Mouse (Mus musculus): ENCODE data around the gene Csgalnact2.

The Csgalnact2 gene

GRCm38 (mm10) chr6:118137148-118137547, 1.8 kb downstream of the Csgalnact2 start:
- DNase-seq (ENCODE audit: extremely low spot score, low read depth, low spot score) = no peak

DNA sequence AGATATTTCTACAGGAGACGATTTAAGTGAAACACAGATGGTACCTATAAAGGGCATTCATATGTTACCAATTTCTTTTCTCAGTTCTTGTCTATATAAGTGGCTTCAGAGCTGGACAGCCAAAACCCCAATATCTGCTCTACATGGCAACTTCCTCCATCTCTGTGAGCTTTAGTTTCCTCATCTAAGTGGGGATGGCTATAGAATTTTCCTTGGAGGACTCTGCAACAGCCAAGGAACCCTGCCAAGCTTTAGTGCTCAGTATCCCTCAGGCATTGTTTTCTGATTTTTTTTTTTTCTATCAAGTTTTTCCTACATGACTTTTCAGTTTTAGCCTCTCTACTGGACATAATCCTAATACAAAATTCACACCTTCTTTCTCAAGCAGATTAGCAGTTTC, 4.5 kb downstream of the Csgalnact2 start:
- DNase-seq (ENCODE audit: extremely low spot score, low read depth, low spot score) = no peak

GRCm38 (mm10) chr6:118130022-118130421, 8.9 kb downstream of the Csgalnact2 start:
- DNase-seq (ENCODE audit: extremely low spot score, low read depth, low spot score) = no peak

- no peak for DNase-seq (ENCODE audit: extremely low spot score, low read depth, low spot score)
These were observed 11.0 kb downstream of the Csgalnact2 start for GRCm38 (mm10) chr6:118127827-118128487.

- no peak for DNase-seq (ENCODE audit: extremely low spot score, low read depth, low spot score)
These were observed 11.7 kb downstream of the Csgalnact2 start for GRCm38 (mm10) chr6:118127198-118127597.

- no peak for DNase-seq (ENCODE audit: extremely low spot score, low read depth, low spot score)
These were observed 12.4 kb downstream of the Csgalnact2 start for GRCm38 (mm10) chr6:118126577-118126976.

- DNase-seq (ENCODE audit: extremely low spot score, low read depth, low spot score) = no peak
These were observed 16.2 kb downstream of the Csgalnact2 start for GRCm38 (mm10) chr6:118122767-118123166.

GRCm38 (mm10) chr6:118111810-118112209, 27.1 kb downstream of the Csgalnact2 start:
- DNase-seq (ENCODE audit: extremely low spot score, low read depth, low spot score) = no peak

DNA sequence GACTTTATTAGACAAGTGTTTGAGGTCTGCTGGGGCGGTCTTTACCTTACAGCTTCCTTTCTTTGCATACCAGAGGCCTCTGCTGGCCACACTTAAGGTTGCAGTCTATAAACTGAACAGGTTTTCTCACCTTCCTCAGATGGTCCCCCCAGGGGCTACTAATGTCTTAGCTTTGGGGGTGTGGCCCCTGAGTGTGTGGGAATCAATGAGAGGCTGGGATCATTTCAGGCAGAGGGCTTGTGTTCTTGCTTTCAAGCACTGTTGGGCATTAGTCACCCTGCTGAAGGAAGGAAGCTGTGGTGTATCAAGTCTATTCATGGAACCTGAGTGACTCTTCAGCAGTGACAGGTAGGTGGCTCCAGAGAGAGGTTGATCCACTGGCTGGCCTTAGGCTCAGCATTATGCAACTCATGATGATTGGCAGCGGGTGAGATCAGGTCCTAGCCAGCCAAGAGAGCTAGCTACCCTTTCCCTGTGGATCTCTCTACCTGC, 39.6 kb downstream of the Csgalnact2 start:
- DNase-seq (ENCODE audit: extremely low spot score, low read depth, low spot score) = no peak

- DNase-seq (ENCODE audit: extremely low spot score, low read depth, low spot score) = no peak
These were observed 41.1 kb downstream of the Csgalnact2 start for GRCm38 (mm10) chr6:118097765-118098365.

DNA sequence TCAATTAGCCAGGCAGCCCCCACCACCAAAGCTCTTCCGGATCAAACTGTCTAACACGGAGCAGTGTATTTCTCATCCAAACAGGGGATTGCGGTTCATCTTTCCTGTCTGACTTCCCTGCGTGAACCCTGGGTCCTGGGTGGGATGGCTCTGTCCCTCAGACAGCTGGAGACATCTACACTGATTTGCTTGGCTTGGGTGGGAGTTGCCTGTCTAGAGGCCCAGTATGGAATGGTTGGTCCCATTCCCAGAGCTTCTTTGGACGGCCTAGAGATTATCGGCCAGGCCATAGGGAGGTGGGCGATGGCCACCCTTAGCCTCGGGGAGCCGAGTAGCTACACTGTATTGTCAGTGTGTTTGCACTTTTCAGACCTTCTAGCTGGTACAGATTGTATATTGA, 48.1 kb downstream of the Csgalnact2 start:
- no peak for DNase-seq (ENCODE audit: extremely low spot score, low read depth, low spot score)

DNA sequence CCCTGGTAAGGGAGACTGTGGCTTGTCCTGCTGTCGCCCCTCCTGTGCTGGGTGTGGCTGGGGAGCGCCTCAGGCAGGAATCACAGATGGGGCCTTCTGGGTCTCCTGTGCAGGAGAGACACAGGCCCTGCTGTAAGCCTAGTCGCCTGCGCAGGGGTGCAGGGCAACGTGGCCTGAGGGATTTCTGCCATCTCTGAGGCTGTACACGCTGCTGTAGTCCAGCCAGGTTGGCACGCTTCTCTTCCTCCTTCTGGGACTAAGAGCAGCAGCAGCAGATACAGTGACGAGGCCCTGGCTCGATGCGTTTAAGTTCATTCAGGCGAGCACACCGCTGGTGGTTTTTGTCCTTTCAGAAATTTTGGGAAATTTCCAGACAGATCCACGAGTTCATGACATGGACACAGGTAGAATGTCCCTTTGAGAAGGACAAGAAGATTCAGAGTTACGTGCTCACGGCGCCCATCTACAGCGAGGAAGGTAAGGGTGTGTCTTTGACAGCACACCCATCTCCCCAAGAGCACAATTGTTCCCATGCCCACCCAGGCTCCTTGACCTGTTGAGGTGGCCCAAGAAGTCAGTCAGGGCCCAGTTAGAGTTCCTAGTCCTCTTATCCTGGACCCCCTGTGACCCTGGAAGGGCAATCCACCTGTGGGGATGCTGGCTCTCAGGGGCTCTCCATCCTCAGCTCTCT, 50.0 kb downstream of the Csgalnact2 start:
- DNase-seq (ENCODE audit: extremely low spot score, low read depth, low spot score) = no peak

GRCm38 (mm10) chr6:118087955-118088354, 51.0 kb downstream of the Csgalnact2 start:
- DNase-seq (ENCODE audit: extremely low spot score, low read depth, low spot score) = no peak

GRCm38 (mm10) chr6:118084596-118084995, 54.3 kb downstream of the Csgalnact2 start:
- no peak for DNase-seq (ENCODE audit: extremely low spot score, low read depth, low spot score)

GRCm38 (mm10) chr6:118083608-118084007, 55.3 kb downstream of the Csgalnact2 start:
- no peak for DNase-seq (ENCODE audit: extremely low spot score, low read depth, low spot score)

DNA sequence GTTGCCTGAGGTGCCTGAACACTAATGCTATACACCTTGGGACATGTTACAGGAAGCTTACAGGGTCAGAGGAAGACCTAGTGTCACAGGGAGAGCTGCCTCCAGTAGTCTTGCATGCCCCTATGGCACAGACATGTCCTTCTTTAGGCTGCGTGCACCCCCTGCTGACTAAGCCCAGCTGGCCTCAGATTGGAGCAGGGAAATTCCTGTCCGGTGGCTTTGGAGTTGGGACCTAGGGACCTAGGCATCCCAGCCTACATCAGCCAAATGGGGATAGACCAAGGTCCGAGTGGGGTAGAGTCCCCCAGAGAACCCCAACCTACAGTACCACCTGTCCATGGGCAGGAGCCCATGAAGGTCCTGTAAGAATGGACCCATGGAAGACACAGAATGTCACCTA, 56.6 kb downstream of the Csgalnact2 start:
- no peak for DNase-seq (ENCODE audit: extremely low spot score, low read depth, low spot score)

GRCm38 (mm10) chr6:118080711-118081110, 58.2 kb downstream of the Csgalnact2 start:
- no peak for DNase-seq (ENCODE audit: extremely low spot score, low read depth, low spot score)

DNA sequence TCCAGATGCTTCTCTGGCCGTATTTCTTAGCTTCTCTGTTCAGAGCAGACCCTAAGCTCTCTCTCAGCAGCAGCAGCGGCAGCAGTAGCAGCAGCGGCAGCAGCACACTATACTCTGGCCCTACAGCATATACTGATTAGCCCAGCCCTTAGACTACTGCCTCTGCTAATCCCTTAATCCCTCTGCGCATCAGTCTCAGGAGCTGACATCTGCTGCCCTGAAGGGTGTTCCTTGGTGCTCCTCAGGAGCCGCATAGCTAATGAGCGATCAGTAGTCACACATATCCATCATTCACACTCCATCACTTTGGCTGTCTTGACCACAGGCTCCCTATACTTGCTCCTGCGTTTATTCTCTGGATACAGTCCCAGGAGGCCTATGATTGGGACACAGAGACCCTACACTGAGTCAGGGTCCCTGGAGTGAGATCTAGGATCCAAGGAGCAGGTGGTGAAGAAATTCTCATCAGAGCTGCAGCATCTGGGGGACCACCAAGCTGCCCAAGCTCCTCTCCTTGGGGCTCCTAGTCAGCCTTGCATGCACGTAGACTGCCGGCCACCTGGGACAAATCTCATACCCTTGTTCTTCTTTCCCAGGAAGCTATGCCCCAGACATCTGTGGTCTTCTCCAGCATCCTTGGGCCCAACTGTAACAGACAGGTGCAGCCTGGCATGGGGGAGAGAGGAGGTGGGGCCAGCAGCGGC, 59.0 kb downstream of the Csgalnact2 start:
- DNase-seq (ENCODE audit: extremely low spot score, low read depth, low spot score) = no peak

DNA sequence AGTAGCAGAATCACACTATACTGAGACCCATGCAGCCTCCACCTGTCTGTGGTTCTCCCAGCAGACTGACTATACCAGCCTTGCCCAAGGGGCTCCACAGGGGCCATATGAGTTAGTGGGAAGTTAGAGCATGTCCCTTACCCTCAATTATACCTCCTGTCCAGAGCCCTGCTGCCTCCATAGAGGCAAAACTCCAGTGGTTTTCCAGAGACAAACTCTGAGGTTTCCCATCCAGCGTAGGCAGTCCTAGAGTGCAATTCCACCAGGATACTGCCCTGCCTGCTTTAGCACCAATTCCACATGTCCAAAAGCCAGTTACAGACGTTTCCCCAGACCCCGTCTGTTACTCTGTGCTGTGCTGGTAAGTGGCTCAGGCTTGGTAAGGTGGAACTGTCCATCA, 59.6 kb downstream of the Csgalnact2 start:
- no peak for DNase-seq (ENCODE audit: extremely low spot score, low read depth, low spot score)

- no peak for DNase-seq (ENCODE audit: extremely low spot score, low read depth, low spot score)
These were observed 60.2 kb downstream of the Csgalnact2 start for GRCm38 (mm10) chr6:118078751-118079150.

DNA sequence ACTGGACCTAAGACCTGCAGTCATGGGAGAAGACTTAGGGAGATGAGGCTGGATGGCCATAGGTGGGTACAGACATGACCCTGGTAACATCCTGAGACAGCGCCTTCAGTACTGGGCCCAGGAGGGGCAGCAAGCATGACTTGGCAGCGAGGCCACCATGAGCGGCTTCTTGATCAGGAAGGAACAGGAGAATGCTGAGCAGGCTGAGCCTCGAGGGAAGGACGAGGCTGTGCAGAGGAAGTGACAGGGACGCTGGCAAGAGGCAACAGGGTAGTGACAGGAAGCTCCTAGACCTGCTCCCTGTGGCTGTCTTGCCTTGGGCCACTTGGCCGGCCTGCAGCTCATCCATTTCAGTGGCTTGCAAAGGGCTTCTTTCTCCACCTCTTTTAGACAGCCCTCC, 61.5 kb downstream of the Csgalnact2 start:
- no peak for DNase-seq (ENCODE audit: extremely low spot score, low read depth, low spot score)
